Mouse (Mus musculus): ENCODE results near the gene Epor.

DNA sequence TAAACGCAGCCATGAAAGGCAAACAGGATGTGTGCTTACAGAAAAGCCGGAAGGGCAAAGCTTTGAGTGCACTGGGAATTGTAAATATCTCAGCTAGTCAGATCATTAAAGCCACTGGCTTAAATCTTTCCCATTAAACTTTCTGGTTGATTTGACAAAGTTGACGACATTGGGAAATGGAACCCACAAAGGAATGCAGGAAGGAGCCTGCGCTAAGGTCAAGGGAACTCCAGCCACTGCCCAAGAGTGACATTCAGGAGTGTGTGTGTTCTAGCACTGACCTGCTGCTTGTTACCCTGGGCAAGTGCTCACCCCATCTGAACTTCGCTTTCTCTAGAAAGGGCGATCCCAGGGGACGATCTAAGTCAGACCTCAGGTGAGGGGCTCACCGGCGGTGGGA lies 3.2 kb downstream of the Epor start:
- TF ChIP-seq RAD21 (IDR thresholded peaks at IDR 0.05; ENCODE audit: low read depth, low read length) (no peak), POLR2A (IDR thresholded peaks at IDR 0.05; ENCODE audit: low read depth, low read length) (no peak), ELF1 (IDR thresholded peaks at IDR 0.05; ENCODE audit: low read depth, low read length) (no peak), MAX (IDR thresholded peaks at IDR 0.05; ENCODE audit: low read length) (no peak), ZKSCAN1 (IDR thresholded peaks at IDR 0.05; ENCODE audit: borderline replicate concordance, low read depth, low read length) (no peak), UBTF (IDR thresholded peaks at IDR 0.05; ENCODE audit: low read depth, low read length) (no peak), CTCF (conservative IDR thresholded peaks at IDR 0.05 in 1 of 2, IDR thresholded peaks at IDR 0.05 in 1 of 2; ENCODE audit: low read depth in 2 of 2, low read length in 2 of 2) (no peak), CHD1 (IDR thresholded peaks at IDR 0.05; ENCODE audit: low read depth, low read length) (no peak), IRF4 (IDR thresholded peaks at IDR 0.05; ENCODE audit: low read depth, low read length) (no peak), POLR2AphosphoS2 (IDR thresholded peaks at IDR 0.05; ENCODE audit: low read depth, low read length) (no peak), SIN3A (IDR thresholded peaks at IDR 0.05; ENCODE audit: low read length) (no peak)
